Mouse (Mus musculus): ENCODE results near the gene Gmfg.

Gmfg gene

DNA sequence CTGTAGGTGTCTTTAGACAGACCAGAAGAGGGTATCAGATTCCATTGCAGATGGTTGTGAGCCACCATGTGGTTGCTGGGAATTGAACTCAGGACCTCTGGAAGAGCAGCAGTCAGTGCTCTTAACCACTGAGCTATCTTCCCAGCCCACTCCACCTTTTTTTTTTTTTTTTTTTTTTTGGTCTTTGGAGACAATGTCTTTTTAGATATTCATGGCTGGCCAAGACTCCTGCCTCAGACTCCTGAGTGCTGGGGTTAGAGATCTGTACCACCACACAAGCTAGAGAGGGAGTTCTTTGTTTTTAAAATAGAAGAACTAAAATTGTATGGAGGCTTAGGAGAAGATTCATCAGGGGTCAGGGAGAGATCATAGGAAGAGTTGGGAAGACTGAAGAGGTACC is 717 bp downstream of the Gmfg start:
- DNase-seq (ENCODE audit: low spot score), result no peak

DNA sequence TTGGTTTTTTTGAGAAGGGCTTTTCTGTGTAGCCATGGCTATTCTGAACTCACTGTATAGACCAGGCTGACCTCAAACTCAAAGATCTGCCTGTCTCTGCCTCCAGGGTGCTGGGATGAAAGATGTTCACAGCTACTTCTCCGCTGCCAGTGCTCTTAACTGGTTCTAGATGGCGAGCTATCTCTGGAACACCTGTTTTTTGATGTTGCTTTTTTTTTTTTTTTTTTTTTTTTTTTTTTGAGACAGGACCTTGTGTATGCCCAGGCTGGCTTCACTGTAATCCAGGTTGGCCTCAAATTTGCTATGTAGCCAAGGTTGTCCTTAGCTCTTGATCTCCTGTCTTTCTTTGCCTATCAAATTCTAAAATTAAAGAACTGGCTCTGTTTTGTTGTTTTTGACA is 1.5 kb downstream of the Gmfg start:
- DNase-seq (ENCODE audit: low spot score), result no peak

DNA sequence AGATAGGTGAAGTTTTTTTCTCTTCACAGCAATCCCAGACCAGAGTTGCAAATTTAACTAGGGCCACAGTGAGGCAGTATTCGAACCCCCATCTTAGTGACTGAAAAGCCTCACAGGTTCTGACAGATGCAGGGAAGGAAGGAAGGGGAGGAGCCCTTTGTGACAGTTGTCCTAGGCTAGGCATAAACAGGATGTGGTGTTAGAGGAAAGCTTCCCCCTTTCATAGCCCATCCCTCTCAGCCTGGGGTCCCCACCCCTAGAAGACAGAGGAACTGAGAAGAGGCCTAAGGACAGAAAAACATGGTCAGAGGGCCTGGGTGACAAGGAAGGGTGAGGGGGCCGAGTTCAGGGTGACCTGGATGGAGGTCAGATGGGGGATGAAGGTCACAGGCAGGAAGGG is 3.5 kb downstream of the Gmfg start:
- no peak for DNase-seq (ENCODE audit: low spot score)

DNA sequence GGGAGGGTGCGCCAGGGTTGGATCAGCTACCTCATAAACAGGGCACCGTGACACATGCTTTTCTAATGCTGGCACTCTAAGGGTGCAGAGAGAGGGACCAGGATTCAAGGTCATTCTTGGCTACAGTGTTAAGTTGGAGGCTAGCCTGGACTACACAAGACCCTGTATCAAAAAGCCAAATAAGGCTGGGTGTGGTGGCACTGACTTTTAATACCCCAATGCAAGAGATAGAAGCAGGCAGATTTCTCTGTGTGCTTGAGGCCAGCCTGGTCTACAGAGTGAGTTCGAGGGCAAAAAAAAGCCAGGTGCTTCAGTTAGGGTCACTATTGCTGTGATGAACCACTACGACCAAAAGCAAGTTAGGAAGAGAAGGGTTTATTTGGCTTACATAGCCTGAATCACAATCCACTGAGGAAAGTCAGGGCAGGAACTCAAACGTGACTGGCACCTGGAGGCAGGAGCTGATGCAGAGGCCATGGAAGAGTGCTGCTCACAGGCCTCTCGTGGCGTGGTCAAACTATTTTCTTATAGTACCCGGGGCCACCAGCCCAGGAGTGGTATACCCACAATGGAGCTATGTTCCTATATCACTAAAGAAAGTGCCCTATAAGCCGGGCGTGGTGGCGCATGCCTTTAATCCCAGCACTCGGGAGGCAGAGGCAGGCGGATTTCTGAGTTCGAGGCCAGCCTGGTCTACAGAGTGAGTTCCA is 4.7 kb downstream of the Gmfg start:
- no peak for DNase-seq (ENCODE audit: low spot score)

DNA sequence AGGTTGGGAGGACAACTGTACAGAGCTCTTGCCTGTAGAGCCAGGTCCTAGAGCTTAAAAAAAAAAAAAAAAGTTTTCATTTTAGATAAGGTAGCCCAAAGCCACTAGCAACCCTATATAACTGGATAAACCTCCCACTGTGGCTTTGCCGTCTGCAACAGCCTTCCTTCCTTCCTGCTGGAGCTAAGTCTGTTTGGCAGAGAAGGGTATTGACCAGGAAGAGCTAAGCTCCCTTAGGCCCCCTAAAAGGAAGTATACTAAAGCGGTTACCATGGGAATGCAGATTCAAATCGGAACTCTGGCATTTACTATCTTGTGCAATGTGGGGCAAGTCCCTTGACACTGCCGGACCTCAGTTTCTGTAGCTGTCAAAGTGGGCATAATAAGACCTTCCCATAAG is 5.4 kb downstream of the Gmfg start:
- no peak for DNase-seq (ENCODE audit: low spot score)

DNA sequence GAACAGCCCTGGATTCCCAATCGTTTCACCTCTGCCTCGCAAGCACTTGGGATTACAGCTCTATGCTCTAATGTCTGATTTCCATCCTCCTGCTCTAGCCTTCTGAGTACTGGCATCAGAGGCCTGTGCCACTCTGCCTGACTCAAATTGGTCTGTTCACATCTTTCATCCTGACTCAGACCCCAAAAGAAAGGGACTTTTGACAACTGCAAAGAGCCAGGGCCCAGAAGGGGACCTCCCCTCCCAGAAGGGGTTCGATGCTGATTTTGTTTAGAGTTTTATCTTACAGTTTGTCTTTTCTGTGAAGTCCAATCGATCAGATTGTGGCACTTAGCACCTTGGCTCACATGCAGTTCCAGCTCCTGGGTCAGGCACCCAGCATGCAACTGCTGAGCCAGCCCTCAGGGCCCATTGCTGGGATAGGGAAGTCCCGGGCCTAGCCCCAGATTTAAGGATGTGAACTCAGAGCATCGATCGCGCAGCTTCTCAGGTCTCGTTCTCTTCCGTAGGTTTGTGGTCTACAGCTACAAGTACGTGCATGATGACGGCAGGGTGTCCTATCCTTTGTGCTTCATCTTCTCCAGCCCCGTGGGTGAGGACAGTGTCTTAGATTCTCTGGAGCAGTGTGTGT is 7.2 kb downstream of the Gmfg start:
- no peak for DNase-seq (ENCODE audit: low spot score)

DNA sequence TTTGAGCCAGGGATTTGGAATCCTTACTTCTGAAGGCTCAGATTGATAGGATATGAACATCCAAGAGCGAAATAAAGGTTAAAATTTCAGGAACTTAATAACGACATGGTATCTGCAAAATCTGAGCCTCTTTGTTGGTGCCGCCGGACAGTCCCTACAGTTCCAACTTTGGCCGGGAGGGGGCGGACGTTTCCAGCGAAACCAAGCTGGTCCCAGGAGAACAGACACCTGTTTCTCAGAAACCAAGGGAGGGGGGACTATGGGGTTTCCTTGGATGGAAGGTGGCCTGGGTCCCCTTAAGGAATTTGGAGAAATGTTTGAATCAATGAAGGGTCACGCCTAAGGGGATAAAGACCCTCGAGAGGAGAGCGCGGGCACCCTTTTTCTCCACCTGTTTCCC is 9.2 kb downstream of the Gmfg start:
- peak; percentile 85 for DNase-seq (ENCODE audit: low spot score)

DNA sequence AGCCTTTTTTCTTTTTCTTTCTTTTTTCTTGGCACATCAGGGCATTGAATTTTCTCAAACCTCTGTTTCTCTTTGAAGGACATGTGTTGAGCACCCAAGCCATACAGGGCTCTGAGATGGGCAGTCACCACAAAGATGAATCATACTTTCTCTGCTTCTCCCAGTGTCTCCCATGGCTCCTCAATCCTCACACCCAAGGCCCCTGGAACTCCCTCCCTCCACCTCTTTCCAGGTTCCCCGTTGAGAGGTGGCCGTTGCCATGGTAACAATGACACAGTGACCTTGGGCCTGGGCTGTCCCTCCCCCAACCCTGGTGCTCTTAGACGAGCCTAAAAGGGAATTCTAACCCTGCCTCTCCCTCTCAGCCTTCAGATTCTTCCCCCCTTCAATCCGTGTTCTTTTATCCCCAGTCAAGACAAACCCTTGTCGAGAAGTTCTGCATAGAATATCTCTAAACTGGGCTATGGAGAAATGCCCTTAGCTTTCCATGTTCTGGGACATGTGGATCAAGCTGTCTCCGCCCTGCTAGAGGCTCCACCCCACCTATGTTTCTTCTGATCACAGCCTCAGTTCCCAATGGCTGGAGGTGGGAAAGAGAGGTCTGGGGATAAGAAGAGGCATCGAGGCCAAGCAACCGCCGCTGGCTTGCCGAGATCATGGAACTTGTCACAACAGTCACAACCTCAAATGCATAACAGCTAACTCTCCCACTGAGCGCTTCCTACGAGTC is 10.0 kb downstream of the Gmfg start:
- no peak for DNase-seq (ENCODE audit: low spot score)

DNA sequence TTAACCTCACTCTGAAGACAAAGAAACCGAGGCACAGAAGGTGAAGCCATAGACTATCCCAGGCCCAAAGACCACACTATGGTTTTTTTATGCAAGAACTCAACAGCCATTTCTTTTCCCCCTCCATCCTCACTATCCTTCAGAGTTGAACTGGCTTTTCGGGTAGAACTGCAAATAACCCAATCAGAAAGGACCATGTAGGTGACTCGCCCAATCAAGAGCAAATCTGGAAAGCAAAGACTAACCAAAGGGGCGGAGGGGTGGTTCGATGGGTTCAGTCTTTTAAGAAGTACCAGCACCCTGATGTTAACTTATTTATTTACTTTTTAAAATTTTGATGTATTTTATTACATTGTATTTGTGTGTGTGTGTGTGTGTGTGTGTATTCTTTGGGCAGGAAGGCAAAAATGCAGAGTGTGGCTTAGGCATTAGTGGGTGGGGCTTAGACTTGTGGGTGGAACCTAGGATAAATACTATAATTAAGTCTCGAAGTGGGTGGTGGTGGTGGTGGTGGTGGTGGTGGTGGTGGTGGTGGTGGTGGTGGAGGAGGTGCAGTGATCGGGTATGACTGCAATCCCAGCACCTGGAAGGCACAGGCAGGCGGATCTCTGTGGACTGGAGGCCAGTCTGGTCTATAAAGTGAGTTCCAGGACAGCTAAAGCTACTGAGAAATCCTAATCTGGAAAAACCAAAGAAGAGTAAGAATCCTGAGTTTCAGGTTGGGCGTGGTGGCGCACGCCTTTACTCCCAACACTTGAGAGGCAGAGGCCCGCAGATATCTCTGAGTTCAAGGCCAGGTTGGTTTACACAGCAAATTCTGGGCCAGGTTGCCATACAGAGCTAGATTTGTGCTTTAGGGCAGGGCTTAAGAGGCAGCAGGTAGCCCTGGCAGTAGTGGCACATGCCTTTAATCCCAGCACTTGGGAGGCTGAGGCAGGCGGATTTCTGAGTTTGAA is 10.9 kb downstream of the Gmfg start:
- no peak for DNase-seq (ENCODE audit: low spot score)

DNA sequence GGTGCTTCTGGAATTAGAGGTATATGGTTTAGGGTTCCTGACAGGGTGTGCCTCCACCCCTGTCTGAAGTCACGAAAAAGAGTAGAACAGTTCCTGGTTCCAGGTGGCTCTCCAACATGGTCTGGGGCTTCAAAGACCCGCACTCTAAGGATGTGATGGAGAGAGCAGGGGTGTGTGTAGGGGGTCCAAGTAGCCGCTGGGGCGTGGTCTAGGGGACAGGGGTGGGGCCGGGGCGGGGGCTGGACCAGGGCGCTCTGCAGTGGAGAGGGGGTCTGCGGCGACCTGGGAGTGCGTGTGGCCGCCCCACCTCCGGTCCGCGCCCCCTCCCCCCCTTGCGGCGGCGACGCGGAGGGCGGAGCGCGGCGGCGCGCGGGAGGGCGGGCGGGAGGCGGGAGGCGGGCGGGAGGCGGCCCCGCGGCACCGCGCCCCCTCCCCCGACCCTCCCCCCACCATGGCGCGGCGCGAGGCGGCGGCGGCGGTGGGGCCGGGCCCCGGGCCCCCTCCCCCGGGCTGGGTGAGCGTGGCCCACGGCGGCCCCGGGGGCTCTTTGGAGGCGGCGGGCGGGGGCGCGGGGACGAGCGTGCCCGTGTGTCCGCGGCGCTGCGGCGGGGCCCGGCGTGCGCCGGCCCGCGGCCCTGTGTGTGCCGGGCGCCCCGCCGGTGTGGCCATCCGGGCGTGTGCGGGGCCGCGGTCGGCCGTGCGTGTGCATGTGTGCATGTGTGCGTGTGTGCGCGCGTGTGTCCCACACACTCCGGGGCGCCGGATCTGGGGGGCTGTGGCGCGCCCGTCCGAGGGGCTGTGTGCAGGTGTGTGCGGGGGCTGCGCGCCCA is 14.5 kb downstream of the Gmfg start, which contains the start of gene Lrfn1:
Lrfn1 (plus strand) TSS at position 450 of the 830 bp plus-strand sequence.
- DNase-seq (ENCODE audit: low spot score), result no peak

DNA sequence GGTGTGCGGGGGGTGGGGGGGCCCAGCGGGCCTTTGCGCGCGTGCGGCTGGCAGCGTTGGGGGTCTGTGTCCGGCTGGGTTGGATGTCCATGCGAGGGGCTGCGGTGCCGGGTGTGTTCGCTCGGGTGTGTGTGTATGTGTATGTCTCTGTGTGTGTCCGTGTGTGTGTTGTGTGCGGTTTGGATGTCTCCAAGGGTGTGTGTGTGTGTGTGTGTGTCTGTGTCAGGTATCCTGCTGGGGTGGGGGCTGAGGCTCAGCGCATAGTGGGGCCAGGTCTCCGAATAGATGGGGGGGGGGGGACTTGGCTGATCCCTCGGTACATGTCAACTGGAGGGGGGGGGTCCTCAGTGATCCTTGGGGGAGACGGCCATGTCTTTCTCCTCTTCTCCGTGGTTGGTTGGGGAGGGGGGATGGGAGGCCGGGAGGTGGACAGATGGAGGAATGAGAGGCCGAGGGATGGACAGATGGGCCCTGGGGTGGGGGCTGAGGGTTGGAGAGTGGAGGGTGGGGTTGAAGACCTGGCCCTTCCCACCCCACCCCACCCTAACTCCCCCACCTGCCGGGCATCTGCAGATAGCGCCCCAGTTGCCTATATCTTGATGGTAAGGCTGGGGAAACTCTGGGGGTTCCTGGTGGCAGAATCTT is 15.2 kb downstream of the Gmfg start:
- DNase-seq (ENCODE audit: low spot score), result no peak

DNA sequence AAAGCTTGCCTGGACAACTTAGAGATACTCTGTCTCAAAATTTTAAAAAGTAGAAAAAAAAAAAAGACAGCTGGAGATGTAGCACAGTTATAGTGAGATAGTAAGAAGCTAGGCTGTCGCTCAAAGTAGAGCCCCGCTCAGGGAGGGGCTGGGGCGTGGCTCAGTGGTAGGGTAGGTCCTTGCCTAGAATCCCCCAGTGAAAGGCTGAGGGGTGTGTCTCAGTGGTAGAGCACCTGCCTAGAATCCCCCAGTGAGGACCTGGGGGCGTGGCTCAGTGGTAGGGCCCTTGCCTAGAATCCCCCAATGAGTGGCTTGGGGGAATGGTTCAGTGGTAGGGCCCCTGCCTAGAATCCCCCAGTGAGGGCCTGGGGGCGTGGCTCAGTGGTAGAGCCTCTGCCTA is 23.1 kb downstream of the Gmfg start:
- no peak for DNase-seq (ENCODE audit: low spot score)

DNA sequence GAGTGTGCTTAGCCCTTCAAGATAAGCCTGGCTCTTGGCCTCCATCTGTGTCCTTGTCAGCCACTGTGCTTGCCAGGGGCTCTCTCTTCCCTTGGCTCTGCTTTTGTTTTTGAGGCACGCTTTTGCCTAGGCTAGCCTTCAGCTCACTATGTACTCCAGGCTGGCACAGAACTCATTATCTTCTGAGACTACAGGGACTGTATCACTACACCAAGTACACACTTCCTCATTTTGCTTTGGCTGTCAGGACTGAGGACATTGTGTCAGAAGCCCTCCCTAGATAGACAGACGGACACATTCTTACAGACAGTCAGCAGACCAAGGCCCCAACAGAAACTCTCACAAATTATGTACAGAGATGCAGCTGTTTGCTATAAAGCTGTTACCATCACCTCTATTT is 25.5 kb downstream of the Gmfg start:
- no peak for DNase-seq (ENCODE audit: low spot score)

DNA sequence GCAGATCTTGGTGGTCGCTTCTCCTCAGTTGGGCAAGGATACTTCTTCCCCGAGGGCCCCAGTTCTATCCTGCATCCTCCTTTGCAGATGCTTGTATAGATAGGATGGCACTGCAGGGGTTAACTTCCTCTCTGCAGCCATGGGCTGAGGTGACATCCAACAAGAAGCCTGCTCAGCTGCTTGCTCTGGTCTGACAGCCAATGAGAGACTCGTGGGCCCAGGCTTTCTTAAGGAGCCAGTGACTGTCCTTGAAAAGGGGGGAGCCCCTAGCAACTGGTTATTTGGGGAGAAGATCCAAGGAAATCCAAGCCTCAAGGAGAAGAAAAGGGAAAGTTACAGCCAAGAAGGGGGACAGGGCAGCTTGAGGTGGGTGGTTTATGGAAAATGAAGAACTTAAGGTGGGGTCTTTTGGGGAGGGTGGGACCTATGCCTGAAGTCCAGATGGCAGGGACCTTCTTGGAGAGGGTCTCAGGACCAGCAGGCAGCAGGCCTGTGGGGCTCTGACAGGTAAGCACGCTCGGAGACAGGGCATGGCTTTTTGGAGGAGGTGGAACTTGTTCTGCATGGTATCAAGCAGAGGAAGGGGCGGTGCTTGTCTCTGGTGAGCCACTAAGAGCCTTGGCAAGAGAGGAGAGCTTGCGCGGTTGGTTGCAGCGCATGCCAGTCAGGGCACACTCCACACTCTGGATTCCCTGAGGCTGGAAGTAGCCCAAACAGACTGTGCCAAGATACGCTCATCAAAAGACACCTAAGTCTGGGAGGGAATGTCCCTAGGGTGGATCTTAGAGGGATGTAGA is 27.4 kb downstream of the Gmfg start:
- DNase-seq (ENCODE audit: low spot score), result peak; percentile 87

DNA sequence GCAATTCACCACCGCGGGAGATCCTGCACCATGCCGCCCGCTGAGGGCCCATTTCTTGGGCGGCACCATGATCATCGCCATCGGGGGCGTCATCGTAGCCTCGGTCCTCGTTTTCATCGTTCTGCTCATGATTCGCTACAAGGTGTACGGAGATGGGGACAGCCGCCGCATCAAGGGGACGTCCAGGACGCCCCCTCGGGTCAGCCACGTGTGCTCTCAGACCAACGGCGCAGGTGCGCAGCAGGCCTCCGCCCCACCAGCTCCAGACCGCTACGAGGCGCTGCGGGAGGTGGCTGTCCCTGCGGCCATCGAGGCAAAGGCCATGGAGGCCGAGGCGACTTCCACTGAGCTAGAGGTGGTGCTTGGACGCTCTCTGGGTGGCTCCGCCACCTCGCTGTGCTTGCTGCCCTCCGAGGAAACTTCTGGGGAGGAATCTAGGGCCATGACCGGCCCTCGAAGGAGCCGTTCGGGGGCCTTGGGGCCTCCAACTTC is 29.5 kb downstream of the Gmfg start:
- no peak for DNase-seq (ENCODE audit: low spot score)

DNA sequence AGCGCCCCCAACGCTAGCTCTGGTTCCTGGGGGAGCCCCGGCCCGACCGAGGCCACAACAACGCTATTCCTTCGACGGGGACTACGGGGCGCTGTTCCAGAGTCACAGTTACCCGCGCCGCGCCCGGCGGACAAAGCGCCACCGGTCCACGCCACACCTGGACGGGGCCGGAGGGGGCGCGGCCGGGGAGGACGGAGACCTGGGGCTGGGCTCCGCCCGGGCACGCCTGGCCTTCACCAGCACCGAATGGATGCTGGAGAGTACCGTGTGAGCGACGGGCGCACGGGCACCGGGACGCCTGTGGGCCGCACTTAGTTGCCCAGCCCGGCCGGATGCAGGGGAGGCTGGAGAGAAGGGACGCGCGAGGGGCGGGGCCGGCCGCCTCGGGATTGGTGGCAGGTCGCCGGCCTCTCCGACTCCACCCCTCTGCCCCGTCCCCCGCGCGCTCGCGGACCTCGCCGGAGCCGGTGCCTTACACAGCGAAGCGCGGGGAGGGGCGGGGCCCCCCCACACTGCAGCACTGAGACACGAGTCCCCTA is 30.0 kb downstream of the Gmfg start:
- DNase-seq (ENCODE audit: low spot score), result no peak

DNA sequence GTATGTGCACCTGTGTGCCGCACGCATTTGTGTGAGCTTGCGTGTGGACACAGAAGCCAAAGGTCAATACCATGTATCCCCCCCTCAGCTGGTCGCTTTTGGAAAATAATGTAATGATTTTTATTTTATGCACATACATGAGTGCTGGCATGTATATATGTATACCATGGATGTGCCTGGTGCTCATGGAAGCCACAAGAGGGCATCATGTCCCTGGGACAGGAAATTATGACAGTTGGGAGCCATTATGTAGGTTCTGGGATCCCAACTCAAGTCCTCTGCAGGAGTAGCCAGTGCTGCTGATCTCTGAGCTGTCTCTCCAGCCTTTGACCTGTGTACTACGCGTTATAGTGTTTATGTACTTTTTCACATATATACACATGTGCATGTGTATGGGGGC is 38.9 kb downstream of the Gmfg start:
- no peak for DNase-seq (ENCODE audit: low spot score)

DNA sequence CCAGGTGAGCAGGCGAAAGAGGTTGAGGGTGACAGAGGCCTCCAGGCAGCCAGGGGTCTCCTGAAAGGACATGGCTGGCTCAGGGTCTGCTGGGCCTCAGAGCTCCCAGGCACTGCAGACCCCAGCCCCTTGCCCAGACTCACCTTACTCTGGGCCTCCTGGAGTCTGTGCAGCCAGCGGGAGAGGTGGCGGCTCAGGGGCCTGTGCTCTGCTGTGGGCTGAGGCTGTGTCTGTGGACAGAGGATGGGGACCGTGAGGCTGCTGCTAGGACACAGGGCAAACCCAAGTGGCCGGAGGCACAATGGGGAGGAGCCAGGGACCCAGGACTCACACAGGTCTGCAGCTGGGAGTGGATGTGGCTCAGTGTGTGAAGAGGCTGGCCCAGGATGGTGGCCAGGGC is 40.1 kb downstream of the Gmfg start:
- no peak for DNase-seq (ENCODE audit: low spot score)

DNA sequence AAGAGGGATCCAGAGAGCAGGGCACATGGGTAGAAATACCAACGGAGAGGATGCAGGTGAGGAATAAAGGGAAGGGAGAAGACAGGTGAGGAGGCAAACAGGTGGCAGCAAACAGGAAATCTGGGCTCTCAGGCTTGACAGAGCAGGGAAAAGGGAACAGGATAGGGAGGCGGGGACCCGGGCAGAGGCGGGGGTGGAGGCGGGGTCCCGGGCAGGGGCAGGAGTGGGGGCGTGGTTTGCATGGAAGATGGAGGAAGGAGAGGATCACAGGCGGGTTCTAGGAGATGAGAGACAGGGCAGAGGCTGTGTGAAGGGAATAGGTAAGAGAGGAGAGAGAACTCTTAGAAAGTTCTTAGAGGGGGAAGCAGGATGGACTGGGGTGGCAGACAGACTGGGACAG is 41.6 kb downstream of the Gmfg start:
- no peak for DNase-seq (ENCODE audit: low spot score)
